Mouse (Mus musculus) hindbrain, embryonic 14.5 days (tissue): Measurements from ENCODE around the gene Recql. TPM values are rescaled to one million over a fixed set of nuclear protein-coding genes. Genes with fewer than 3 reads are reported as not detected.

Experiments
- ATAC-seq: fragments of 200-750 bp; cut with Nextera tagmentation; 2 replicates; pipeline ENCODE4 v1.8.0; 2017; ENCODE audit warnings: moderate number of reproducible peaks, mild to moderate bottlenecking, moderate TSS enrichment, moderate library complexity; ENCODE audit not compliant: low FRiP score
- DNase-seq: peaks from one replicate; pipeline ENCODE4 v3.0.0-alpha.2; 2015; ENCODE audit warnings: low spot score
- H3K27ac ChIP-seq: fragments of 300-500 bp; sonication (generic); 2 replicates; pipeline ENCODE4 v1.5.1; 2014; ENCODE audit warnings: mild to moderate bottlenecking, moderate library complexity
- H3K27me3 ChIP-seq: fragments of 300-500 bp; sonication (generic); 2 replicates; pipeline ENCODE4 v1.6.1; 2014; ENCODE audit warnings: mild to moderate bottlenecking, low read length, mixed read lengths; ENCODE audit not compliant: control insufficient read depth, insufficient read depth
- H3K36me3 ChIP-seq: fragments of 300-500 bp; sonication (generic); replicated peaks from 2 replicates; pipeline ENCODE4 v1.6.1; 2014; ENCODE audit not compliant: control insufficient read depth, insufficient read depth
- H3K4me1 ChIP-seq: fragments of 300-500 bp; sonication (generic); replicated peaks from 2 replicates; pipeline ENCODE4 v1.6.1; 2014; ENCODE audit warnings: antibody characterized with exemption, low read length, mixed read lengths; ENCODE audit not compliant: control insufficient read depth, insufficient read depth
- H3K4me2 ChIP-seq: fragments of 300-500 bp; sonication (generic); replicated peaks from 2 replicates; pipeline ENCODE4 v1.6.1; 2014; ENCODE audit warnings: mild to moderate bottlenecking, moderate library complexity
- H3K4me3 ChIP-seq: fragments of 300-500 bp; sonication (generic); replicated peaks from 2 replicates; pipeline ENCODE4 v1.5.1; 2014; ENCODE audit warnings: mild to moderate bottlenecking, low read length
- H3K9ac ChIP-seq: fragments of 300-500 bp; sonication (generic); 2 replicates; pipeline ENCODE4 v1.6.1; 2014
- H3K9me3 ChIP-seq: fragments of 300-500 bp; sonication (generic); 2 replicates; pipeline ENCODE4 v1.6.1; 2016; ENCODE audit warnings: low read length; ENCODE audit not compliant: control insufficient read depth
- WGBS: fragments of 180-500 bp; shearing (Covaris S2); extraction: QIAGEN DNeasy Blood & Tissue Kit; methylation state at CpG from one replicate; pipeline ENCODE4 v1.1.7; 2014; 5-methylcytosine and 5-hydroxymethylcytosine counted together
- polyA plus RNA-seq: library from polyadenylated mRNA; unstranded; fragments of >200 nt; fragmentation: Nextera tagmentation; extraction: Ambion mirVana; gene quantifications from 2 replicates; pipeline ENCODE4 v1.2.1, GENCODE M21; 2014

Recql gene
- 27.2 and 28.4 TPM in 2 replicates for polyA plus RNA-seq

DNA sequence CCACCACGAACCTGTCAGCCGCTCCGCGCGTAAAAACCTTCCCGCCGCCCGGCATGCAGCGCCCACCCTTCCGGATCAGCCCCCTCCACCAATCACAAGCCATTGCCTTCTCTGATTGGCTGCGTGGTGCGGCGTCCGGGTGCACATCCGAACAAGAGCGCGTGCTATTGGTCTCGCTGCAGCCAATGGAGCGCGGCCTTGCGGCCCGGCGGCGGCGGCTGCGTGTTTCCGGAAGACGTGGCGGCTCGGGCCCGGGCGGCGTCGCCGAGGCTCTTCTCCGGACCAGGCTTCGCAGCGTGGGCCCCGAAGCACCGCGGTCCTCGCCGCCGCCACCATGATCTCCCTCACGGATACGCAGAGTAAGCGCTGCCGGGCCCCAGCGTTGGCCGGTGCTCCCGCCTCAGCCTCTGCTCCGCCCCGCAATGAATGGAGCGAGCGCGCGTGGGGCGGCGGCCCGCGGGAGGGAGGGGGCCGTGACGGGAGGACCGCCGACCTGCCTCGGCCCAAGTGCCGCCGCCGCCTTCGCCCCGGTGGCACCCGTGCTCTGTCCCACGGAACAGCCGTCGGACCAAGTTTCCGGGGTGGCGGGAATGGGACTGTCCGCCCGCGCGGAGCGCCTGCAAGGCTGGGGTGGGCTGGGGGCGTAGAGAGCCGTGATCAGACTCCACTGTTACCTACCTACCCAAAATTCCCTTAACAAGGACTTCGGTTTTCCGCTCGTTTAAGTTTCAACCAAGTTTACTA is at the start of gene Recql, which contains the start of gene Golt1b:
Gene Recql, minus strand, starts transcription at position 77 of the 744 bp plus-strand sequence.
Gene Golt1b, plus strand, starts transcription at position 211 of the 744 bp plus-strand sequence.
- WGBS = under 1% methylated on average over 79 of the region's 87 CpGs
- ATAC-seq = peak; percentile 100

DNA sequence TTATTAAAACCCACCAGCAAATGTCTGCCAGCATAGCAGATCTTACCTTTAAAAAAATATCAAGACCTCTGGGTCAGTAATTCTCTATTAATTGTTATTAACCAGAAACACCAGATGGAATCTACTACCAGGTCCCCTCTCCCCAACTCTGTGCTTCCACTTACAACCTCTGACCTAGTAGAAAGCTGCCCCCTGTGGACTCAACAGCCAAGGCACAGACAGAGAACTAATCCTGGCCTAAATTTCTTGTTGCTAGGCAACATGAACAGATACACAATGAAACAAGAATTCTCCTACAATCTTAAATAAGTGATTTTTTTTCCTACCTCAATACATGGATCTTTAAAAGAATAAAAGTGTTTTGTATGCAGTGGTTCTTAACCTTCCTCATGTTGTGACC is 42.2 kb upstream of the Recql start:
- Histone ChIP-seq H3K36me3 (no peaks in the 10 kb centered on the region), H3K4me3 (no peak overlapping the region), H3K9me3 (no peaks in the 10 kb centered on the region), H3K27me3 (no peaks in the 10 kb centered on the region), H3K4me1 (no peaks in the 10 kb centered on the region), H3K4me2 (no peak overlapping the region), H3K9ac (no peak overlapping the region), H3K27ac (no peak overlapping the region)
- DNase-seq (no peak), ATAC-seq (no peak)

More for the DNA sequence above, at the start of gene Recql, which contains the start of gene Golt1b:
- H3K4me1 ChIP-seq = peaks cover 8% of the 10 kb centered on the region
- H3K27me3 ChIP-seq = no peaks in the 10 kb centered on the region
- no peaks in the 10 kb centered on the region for H3K9me3 ChIP-seq
- H3K36me3 ChIP-seq = no peaks in the 10 kb centered on the region
- H3K4me3 ChIP-seq = peak within 1 kb of the TSS; percentile 100
- H3K9ac ChIP-seq = peak within 1 kb of the TSS; percentile 87
- H3K27ac ChIP-seq = 0 out of 2 replicates have a peak within 1 kb of the TSS, but pooled peaks have one; percentile 38
- peak; percentile 98 for DNase-seq
- peak within 1 kb of the TSS; percentile 88 for H3K4me2 ChIP-seq

DNA sequence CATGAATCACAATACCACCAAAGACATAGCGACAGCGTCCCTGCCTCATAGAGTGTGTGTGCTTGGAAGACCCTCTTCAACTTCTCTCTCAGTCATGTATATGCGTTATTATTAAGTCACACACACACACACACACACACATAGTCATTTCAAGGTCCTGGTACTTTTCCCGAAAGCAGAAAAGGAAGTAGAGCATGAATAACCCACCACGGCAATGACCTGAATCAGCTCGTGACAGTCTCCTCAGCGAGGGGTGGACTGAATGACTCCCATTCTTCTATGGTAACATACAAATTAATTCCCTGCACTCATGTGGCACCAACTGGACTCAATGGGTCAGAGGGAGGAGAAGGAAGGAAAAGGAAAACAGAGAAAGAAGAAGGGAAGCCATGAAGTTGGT is 38.1 kb upstream of the Recql start:
- Histone ChIP-seq H3K4me3 (no peak overlapping the region), H3K4me2 (no peak overlapping the region), H3K27ac (no peak overlapping the region), H3K36me3 (no peaks in the 10 kb centered on the region), H3K4me1 (no peaks in the 10 kb centered on the region), H3K9ac (no peak overlapping the region), H3K9me3 (no peaks in the 10 kb centered on the region), H3K27me3 (no peaks in the 10 kb centered on the region)
- no peak for ATAC-seq
- WGBS = 69% methylated on average over 7 of the region's 7 CpGs
- no peak for DNase-seq

DNA sequence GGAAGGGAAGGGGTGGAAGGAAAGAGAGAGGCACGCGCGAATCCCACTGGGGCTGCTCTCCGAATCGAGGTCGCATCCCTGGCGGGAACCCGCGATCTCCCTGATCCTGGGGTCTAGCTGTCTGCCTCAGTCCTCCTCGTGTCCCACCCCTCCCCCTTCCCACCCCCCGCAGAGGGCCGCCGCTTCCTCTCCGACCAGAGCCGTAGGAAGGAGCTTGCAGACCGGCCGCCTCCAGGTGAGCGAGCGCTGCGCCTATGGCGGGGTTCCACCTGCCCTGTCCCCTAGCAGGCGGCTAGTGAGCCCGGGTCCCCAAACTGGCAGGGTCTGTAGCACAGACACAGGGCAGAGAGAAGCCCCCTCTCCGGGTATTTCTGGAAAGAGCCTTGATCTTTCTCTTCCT is 27.7 kb upstream of the Recql start:
- H3K4me3 ChIP-seq = peak overlapping the region; percentile 32
- 0 out of 2 replicates have a peak overlapping the region, but pooled peaks have one; percentile 44 for H3K9ac ChIP-seq
- H3K4me2 ChIP-seq = peak overlapping the region; percentile 52
- H3K27me3 ChIP-seq = peaks cover 34% of the 10 kb centered on the region
- 3% methylated on average over 24 of the region's 24 CpGs for WGBS
- no peak overlapping the region for H3K27ac ChIP-seq
- no peak for DNase-seq
- H3K36me3 ChIP-seq = no peaks in the 10 kb centered on the region
- no peaks in the 10 kb centered on the region for H3K9me3 ChIP-seq
- peaks cover 4% of the 10 kb centered on the region; the same call in 1 of the 2 replicates for H3K4me1 ChIP-seq
- ATAC-seq = 0 out of 2 replicates have a peak, but pooled peaks have one; percentile 31

DNA sequence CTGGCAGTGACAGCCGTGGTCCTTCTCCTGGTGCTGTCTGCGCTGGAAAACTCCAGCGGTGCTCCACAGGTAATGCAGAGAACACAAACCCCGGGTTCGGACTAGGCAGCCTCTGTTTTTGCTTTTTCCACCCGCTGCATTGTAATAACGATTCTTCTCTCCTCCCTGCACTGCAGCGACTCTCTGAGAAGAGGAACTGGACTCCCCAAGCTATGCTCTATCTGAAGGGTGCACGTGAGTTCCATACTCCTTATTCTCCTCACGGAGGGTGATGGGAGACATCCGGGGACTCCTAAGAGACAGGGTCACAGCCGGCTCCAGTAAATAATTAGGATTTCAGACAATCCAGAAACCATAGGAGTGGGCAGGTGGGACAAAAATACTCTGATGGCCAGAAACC is 27.0 kb upstream of the Recql start:
- Histone ChIP-seq H3K27ac (no peak overlapping the region), H3K36me3 (no peaks in the 10 kb centered on the region), H3K4me2 (peak overlapping the region; percentile 52), H3K4me1 (peaks cover 4% of the 10 kb centered on the region; the same call in 1 of the 2 replicates), H3K9ac (no peak overlapping the region), H3K4me3 (peak overlapping the region; percentile 32; the same call in 1 of the 2 replicates), H3K9me3 (no peaks in the 10 kb centered on the region), H3K27me3 (peaks cover 34% of the 10 kb centered on the region)
- no peak for DNase-seq
- no peak for ATAC-seq
- whole genome bisulfite sequencing = 6% methylated on average over 12 of the region's 12 CpGs

DNA sequence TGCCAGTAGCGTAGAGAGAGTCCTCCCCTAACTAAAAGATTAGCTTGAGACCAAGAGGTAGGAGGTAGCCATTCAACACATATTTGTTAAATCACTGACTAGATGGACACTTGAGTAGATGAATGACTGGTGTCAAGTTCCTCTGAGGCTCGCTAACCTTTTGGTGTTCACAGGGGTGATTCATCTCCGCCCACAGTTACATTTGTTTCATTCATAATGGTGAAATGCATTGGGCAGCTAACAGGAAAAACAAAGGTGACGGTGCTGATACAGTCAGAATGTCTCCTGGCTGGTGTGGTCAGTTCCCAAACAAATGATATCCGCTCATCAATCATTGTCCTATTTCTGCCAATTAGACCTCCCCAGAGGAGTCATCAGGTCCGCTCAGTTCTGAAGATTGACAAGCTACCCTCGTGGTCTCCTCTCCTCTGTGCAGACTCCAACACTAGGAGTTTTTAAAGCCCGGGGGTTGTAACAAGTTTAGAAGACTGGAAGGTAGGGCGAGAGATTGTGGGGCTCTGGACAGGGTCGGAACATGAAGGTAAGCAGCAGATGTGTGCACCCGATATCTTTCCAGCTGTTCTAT is 26.1 kb upstream of the Recql start, which contains the start of gene Spx:
Gene Spx, plus strand, starts transcription at position 536 of the 586 bp plus-strand sequence.
- H3K36me3 ChIP-seq = no peaks in the 10 kb centered on the region
- H3K27me3 ChIP-seq = peaks cover 34% of the 10 kb centered on the region
- 64% methylated on average over 11 of the region's 11 CpGs for WGBS
- no peak within 1 kb of the TSS for H3K9ac ChIP-seq
- H3K27ac ChIP-seq = no peak within 1 kb of the TSS
- DNase-seq = no peak
- peaks cover 4% of the 10 kb centered on the region; the same call in 1 of the 2 replicates for H3K4me1 ChIP-seq
- peak within 1 kb of the TSS; percentile 52 for H3K4me2 ChIP-seq
- ATAC-seq = no peak
- H3K4me3 ChIP-seq = peak within 1 kb of the TSS; percentile 32
- no peaks in the 10 kb centered on the region for H3K9me3 ChIP-seq

DNA sequence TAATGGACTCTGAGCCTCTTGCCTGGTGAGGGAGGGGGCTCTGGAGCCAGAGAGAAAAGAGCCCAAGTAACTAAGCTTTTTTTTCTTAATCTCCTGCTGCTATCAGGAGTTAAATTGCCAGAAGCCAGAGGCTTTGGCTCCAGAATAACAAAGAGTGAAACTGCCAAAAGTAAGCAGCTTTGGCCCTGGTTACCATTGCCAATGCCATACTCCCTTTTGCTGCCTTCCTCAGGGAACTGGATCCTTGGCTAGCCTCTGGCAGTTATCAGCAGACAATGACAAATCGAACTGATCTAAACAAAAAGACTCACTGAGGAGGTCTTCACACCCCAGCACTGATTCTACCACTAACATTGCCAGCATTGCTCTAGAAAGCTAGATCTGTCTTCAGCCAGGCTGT is 24.3 kb upstream of the Recql start:
- H3K27ac ChIP-seq = no peak overlapping the region
- H3K9ac ChIP-seq = no peak overlapping the region
- DNase-seq = no peak
- no peak overlapping the region for H3K4me2 ChIP-seq
- H3K4me1 ChIP-seq = peaks cover 4% of the 10 kb centered on the region; the same call in 1 of the 2 replicates
- H3K4me3 ChIP-seq = no peak overlapping the region
- WGBS = 26% methylated on average over 1 of the region's 1 CpGs
- H3K27me3 ChIP-seq = peaks cover 34% of the 10 kb centered on the region
- no peaks in the 10 kb centered on the region for H3K36me3 ChIP-seq
- H3K9me3 ChIP-seq = no peaks in the 10 kb centered on the region
- peak; percentile 51; the same call in 1 of the 2 replicates for ATAC-seq

DNA sequence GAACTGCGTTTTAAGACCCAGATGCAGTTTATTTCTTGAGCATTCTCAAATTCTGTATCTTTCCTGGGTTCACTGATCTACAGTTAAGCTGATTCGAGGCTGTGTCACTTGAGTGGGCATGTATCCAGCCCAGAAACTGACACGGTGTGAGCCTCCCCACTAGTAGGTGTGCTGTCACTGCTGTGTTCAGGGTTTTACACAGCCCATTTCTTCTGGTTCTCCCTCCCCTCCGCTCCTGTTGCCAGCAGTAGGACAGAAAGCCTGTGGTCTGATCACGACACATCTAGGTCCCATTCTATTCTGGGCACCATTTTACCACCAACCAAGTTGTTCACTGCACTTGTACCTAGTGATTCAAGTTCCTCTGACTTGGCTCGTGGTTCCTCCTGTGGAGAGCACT is 8.9 kb upstream of the Recql start:
- no peak for DNase-seq
- Histone ChIP-seq H3K36me3 (peaks cover 42% of the 10 kb centered on the region), H3K4me2 (no peak overlapping the region), H3K27ac (no peak overlapping the region), H3K4me3 (no peak overlapping the region), H3K27me3 (no peaks in the 10 kb centered on the region), H3K4me1 (no peaks in the 10 kb centered on the region), H3K9me3 (no peaks in the 10 kb centered on the region), H3K9ac (no peak overlapping the region)
- 92% methylated on average over 6 of the region's 6 CpGs for WGBS
- no peak for ATAC-seq

DNA sequence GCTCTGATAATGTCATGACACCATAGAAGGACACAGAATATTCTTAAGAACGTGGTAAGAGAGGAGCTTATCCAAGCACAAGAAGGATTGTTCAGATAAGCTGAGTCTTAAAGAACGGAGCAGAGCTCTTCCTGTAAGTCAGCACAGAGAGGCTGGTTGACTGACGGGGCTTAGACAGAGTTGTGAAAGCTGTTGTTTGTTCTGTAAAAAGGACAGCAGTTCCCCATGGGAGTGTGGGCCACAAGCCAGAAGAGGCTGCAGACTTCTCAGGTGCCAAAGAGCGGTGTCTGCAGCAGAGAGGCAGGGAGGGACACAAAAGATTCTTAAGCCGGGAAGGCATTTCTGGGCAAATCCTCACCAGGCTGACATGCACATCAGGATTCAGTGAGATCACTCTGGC is 7.8 kb upstream of the Recql start:
- Histone ChIP-seq H3K36me3 (peaks cover 36% of the 10 kb centered on the region), H3K9me3 (no peaks in the 10 kb centered on the region), H3K9ac (no peak overlapping the region), H3K27me3 (no peaks in the 10 kb centered on the region), H3K4me2 (no peak overlapping the region), H3K27ac (no peak overlapping the region), H3K4me1 (no peaks in the 10 kb centered on the region), H3K4me3 (no peak overlapping the region)
- DNase-seq (no peak), ATAC-seq (no peak)
- WGBS = 95% methylated on average over 5 of the region's 5 CpGs
